Mouse (Mus musculus): ENCODE measurements around the gene Ptprm.

The Ptprm gene

DNA sequence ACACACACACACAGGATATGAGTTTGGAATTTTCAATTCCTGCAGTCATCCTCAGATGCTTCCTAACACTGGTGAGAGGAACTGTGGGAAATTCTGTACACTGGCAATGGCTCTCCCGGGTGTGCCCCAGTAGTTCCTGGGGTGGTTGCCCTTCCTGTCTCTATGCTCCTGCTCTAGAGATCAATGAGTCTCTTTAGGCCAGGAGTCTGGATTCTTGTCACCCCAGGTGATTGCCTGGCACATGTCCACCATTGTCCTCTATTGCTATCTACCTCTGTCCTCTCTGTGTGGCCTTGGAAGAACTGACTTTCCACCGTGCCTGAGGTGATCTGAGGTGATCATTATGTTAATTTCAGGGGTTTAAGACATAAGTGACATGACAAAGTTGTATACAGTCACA lies 10.8 kb downstream of the Ptprm start:
- DNase-seq (ENCODE audit: low spot score) = no peak

DNA sequence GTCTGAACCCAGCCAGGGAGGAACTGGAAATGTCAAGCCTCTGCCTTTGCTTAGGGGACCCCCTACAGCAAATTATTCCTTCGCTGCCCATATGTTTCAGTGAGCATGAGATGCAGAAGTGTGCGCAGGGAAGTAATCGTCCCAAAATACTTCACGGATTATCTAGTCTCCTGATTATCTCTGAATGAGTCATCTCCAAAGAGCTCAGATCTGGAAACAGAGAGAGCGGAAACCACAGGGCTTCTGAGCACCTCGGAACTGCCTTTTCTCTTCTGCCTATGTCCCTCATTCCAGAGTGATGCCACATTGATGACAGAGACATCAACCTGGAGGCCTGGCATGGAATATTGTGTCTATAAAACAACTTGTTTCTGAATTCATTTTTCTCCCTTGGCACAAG lies 11.3 kb downstream of the Ptprm start:
- DNase-seq (ENCODE audit: low spot score) = no peak

DNA sequence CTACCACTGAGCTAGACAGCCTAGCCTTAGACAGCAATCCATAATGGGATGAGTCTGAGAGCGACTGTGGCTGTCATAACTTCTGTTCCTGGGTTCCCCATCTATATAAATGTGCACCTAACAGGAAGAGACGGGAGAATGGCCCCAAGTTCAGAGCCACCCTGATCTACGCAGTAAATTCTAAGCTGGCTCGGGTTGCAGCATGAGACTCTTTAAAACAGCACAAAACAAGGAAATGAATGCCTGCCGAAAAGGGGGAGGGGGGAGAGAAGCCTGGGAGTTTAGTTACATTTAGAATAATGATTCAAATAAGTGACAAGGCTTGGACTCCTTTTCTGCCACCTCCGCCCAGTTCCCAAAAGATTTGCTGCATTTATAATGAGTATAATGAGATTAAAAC lies 13.9 kb downstream of the Ptprm start:
- DNase-seq (ENCODE audit: low spot score) = no peak

DNA sequence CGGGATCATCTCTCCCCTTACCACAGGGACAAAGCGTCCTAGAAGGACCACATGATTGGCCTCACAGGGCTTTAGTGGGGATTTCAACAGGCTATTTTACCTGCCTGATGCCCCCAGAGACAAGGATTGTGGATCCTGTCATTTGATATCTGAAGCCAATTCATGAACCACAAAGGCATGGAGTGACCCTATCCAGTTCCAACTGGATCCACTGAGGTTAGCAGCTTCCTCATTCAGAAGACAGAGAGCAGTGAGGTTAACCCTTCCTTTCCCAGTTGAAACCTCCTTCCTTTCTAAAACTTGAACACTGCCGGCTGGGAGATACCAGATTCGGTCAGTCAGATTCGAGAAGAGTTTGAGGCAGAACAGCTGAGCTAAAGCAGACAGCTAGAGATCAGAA lies 14.7 kb downstream of the Ptprm start:
- no peak for DNase-seq (ENCODE audit: low spot score)

DNA sequence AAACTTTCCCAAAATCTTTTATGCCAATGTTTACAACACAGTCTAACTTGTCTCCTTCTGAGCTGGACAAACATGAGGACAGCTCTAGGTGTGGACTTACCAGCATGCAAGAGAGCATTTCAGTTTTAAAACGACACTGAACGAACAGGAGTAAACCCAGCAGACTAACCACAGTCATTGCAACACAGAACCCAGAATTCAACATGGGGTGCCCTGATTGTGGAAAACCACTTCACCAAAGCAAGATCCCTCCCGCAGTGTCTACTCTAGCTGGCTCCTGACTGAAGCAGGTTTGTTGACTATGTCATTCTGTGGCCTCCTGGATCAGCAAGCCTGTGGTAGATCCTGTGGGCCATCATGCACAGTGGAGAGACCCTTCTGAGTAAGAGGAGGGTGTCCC lies 19.9 kb downstream of the Ptprm start:
- DNase-seq (ENCODE audit: low spot score) = no peak

DNA sequence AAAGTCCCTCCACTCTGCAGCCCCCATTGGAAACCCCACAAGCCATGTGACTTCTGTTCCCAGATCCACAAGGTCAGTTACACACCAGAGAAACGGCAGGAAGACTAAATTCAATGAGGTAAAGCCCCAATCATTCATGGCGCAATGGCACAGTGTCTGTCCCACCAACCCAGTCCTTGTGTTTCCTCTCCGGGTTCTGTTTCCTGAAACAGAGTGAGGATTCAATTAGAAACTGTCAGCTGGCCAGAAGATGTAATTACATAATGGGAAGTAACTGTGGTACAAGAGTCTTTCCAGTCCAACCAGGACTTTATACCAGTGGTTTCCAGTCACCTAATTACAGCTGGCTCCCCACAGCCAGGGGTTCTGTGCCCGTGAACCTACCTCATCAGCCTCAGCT lies 24.8 kb downstream of the Ptprm start:
- DNase-seq (ENCODE audit: low spot score) = no peak

DNA sequence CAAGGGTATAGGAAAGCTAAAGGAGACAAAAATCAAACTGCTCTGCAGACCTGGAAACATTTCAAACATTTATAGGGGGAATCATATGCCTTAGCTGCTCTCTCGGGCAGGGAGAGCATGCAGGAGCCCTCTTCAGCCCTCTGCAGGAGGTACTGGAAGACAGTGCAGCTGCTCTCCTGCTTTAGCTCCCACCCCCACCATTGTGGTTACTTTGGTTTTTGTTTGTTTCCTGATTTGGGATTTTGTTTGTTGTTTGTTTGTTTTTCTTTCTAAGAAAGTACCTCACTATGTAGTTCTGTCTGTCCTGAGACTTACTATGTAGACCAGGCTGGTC lies 29.8 kb downstream of the Ptprm start:
- no peak for DNase-seq (ENCODE audit: low spot score)

DNA sequence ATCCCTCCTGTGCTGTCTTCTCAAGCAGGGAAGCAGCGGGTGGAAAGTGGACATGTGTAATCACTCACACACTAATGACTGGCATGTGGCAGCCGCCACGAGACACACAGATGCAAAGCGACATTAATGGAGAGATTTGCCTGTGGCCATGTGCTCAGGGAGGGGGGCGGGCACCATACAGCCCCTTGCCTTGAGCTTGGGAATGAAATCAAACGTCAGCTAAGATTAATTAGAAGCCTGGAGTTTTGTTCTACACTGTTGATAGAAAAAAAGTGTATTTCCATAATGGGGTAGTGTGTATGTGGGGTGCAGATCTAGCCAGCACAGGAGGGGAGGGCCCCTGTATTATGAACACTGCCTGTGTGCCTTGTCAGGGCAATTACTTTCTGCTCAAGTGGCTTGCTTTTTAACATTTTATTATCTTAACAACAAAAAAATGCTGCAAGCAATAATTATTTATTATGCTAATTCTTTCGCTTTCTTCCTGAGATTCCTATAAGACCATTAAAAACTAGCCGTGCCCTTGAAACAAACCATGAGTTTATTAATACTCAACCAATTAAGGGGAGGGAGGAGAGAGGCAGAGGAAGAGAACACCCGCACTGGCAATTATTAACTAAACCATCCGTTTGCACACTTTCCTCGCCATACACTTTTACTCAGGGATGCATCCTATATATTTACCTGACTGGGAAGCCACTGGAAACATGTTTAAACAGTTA lies 30.3 kb downstream of the Ptprm start:
- no peak for DNase-seq (ENCODE audit: low spot score)

DNA sequence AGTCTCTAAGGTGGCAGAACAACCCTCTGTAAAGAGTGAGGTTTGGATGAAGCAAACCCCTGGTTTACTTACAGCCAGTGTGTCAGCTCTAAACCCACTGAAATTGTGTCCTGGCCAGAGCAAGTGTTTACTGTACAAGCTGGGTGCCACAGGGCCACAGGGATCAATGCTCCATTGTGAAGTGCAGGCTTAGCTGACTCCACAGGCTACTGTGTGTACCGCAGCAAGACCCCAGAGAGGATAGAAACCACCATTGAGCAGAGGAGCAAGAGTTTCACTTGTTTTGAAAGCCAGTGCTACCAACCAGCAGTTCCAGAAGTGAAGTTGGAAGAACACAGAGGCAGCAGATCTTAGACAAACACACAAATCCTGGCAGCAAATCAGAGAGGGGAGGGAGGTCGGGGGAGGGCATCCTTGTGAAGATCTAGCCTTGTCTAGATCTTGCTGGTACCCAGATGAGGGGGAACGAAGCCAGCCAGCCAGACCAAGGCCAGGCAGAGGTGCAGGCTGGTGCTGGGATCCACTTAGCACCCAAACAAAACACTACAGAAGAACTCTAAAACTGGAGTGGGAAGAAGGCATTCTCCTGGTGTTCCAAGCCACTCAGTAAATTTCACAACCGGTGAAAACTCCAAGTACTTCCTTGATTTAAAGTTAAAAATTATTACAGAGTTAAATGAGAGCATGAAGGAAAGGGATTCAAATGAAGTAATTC lies 39.6 kb downstream of the Ptprm start:
- DNase-seq (ENCODE audit: low spot score) = no peak

DNA sequence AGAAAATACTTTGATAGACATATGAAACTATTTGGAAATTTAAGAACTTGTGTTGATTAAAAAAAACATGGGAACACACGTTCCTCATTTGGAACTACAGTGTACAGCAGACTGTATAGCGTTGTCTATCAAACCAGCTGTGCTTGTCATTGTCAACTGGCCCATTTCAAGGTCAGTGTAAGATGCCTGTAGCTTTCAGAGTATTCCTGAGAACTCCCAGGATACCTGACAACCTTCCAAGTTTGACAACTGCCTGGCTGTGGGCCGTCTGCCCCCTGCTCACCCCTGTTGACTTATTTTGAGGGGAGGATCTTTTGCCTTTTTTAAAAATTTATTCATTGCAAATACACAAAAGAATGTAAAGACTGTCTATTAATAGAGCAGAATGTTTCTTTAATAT lies 45.8 kb downstream of the Ptprm start:
- no peak for DNase-seq (ENCODE audit: low spot score)

DNA sequence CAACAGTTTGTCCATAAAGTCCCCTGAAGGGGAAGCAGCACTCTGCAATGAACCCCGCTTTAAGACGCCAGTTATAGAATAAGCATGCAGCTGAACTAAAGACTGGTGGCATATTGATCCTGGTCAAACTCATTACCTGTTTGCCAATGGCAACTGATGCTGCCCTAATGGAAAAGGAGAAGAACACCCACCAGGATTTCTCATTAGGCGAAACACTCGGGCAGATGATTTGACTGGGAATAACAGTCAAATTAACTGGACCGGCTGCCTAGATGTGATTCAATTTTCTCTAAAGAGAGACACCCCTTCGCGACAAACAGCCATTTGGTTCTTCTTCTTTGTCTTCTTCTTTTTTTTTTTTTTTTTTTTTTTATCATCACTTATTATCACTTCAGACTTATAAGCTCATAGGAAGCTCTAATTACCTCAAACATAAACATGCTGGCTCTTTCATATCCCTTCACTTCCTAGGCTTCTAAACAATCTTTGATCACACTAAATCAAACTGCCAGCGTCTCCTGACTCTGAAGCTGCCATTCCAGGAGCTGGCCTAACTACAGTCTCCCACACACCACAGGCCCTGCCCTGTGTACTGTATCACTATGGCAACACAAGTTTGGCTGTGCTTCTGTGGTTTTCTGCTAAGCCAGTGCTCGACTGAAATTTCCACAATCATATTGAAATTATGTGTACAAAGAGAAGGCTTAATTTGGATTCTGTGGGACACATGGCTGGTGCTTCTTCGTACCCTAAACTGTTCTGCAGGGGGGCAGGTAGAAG lies 48.0 kb downstream of the Ptprm start:
- DNase-seq (ENCODE audit: low spot score) = no peak

DNA sequence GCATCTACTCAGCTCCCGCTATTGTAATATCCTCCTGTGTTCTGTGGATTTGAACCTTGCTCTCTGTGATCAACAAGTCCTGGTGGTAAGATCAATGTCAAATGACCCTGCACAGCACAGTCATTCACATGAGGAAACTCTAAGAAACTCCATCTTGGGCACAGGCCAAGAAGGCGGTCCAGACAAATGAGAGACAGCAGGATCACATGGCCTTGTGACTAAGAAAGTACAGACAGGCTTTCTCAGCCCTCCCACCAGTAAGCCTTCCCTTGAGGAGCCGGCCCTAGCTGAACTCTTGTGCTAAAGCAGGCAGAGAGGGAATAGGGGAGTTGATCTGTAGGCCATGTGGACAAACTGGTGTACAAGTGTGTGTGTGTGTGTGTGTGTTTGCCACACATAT lies 49.4 kb downstream of the Ptprm start:
- no peak for DNase-seq (ENCODE audit: low spot score)

DNA sequence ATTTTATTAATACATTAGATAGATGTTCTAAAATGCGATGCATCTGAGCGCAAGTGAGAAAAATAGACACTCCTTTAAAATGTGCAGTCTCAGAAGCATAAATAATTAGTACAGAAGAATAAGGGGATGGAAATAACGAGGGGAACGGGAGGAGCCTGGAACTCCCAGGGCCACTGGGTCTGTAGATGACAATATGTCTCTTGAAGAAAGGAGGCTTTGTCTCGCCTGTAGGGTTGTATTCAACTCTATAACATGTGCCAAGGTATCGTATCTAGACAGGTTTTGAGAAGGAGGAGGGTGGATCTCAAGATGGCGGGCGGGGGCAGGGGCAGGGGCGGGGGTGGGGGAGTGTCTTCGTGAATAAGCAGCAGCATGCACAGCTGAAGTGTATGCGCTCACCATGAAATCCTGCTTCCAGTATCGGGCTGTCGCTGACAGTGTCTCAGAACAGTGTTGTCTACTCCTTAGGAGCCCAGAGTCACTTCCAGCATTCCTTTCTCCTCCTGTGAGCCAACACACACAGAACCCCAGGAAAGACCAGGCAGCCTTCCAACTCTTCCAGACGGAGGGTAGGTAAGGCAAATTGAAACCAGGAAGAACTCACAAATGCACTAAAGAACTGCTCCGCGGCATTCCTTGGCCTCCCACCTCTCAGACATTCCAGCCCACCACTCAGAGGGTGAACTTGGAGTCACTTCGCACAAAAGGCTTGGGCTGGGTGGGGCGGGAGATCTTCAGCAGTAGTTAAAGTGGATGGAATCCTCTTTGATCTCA lies 50.7 kb downstream of the Ptprm start:
- DNase-seq (ENCODE audit: low spot score) = no peak

DNA sequence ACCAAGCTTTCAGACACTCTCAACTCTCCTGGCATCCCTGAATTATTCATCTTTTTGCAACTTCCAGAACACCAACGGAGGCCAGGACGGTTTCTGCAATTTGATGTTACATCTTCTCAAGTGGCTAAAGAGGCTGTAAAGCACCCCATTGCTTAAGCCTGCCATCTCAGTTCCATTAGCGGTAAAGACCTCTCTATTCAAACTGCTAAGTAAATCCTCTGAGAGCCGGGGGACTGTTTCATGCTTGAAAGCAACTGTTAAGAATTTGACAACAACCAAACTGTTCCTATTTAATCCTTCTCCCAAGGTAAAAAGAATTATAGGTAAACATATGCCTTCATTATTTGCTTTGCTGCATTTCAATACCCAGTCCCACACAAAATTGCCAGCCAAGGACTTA lies 51.7 kb downstream of the Ptprm start:
- DNase-seq (ENCODE audit: low spot score) = no peak

DNA sequence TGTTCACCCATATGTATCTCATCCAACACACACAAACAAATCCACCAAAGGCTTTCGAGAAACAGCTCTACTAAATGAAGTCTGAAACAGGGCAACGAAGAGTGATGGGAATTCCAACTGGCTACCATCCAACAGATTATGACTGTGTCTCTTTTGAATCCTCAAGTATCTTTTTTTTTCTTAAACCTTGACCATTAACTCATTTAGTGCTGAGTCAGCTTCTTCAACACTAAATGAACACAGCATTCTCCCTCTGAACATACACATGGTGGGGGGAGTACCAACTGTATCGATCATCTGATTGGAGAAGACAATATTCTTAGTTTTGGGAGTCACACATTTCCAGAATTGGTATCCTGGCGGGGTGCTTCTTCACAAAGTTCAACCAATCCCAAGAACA lies 52.2 kb downstream of the Ptprm start:
- DNase-seq (ENCODE audit: low spot score) = no peak

DNA sequence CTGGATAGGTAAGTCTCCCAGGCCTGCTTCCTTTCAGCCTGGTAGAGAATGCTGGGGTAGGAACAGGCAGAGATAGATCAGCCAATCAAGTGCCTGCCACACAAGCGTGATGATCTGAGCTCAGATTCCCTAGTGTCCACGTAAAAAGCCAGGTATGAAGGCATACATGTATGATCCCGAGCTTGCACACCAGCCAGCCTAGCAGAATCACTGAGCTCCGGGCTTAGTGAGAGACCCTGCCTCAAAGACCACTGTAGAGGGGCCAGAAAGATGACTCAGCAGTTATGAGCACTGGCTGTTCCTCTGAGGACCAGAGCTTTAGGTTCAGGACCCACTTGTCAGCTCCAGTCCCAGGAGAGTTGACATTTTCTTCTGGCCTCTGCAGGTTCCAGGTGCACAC lies 52.9 kb downstream of the Ptprm start:
- no peak for DNase-seq (ENCODE audit: low spot score)

DNA sequence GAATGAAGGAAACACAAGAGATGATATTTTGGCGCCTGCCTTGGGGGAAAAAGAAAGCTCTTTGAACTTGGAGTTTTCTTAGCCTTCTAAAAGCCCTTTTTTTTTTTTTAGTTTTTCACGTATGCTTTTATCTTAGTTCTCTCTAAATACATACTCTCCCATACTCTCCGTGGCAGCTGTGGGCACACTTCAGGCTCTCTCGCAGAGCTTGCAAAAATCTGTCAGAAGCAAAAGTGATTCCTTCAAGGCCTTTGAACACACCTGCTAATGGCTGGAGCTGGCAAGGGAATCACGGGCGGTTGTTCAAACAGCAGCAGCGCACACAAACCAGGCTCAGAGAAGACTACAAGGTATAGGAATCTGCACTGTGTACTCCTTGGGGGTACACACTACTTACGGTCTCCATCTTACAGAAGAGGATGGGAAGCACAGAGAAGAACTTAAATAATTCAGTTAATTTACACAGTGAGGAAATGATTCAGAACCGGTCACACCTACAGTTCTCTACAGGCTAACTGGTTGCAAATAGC lies 55.9 kb downstream of the Ptprm start:
- DNase-seq (ENCODE audit: low spot score) = no peak

DNA sequence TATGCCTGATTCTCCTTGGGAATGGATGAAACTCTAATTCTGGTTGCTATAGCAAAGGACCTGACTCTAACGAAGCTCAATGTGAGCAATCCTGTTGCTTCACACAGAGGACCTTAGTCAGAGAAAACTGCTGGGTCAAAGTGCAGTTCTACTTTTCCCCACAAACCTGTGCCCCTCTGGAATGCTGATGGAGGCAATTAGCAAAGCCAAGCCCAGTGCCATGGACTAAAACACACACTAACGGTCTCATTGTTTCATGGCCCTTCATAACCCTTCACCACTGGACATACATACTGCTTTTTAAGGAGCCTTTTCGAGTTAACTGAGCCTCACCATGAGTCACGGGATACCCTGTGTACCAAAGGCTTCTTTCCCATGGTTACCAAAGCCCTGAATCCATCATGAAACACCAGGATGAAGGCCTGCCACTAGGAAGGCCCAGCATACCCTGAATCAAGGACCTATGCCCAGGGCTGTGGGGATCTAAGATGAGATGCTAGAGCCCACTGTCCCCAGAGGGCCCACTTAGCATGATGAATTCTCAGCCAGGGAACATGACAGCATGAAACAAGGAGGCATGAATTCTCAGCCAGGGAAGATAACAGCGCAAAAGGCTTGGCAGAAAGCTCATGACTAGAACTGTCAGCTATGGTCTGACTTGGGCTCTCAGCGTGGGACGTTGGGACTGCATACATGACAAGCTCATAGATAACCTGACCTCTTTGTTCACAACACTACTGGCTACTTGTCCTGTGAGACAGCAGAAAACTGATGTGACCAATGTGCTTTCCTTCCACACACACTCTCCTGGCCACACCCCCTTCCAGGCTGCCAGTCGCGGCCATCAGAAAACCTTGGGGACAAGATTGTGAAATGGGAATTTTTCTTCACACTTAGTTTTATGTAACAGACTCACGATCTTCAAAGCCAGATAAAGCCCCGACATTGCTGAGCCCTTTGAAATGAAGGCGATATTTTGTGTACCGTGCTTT lies 57.4 kb downstream of the Ptprm start:
- DNase-seq (ENCODE audit: low spot score) = no peak

DNA sequence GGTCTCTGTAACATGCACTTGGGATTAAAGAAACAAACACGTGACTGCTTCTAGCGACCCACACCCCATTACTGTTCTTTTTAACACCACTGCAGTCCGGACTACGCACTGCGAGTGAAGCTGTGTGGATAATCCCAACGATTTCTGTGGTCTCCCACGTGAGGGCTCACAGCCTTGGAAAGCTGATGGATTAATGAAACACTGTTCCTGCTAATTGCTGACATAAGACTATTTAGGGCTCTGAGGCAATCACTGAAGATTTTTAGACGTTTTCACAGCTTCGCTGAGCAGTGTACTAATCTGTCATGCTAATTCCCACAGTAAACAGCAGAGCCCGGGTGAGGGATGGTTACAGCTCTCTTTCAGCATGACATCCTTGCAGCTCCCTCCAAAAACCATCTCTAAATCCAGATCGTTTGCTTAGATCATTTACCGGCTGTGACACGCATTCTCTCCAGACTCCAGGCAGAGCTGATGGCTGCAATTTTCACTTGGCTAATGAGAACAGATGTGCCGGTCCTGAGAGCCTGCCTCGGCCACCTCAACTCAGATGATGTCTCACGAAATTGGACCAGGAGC lies 63.5 kb downstream of the Ptprm start:
- DNase-seq (ENCODE audit: low spot score) = no peak

DNA sequence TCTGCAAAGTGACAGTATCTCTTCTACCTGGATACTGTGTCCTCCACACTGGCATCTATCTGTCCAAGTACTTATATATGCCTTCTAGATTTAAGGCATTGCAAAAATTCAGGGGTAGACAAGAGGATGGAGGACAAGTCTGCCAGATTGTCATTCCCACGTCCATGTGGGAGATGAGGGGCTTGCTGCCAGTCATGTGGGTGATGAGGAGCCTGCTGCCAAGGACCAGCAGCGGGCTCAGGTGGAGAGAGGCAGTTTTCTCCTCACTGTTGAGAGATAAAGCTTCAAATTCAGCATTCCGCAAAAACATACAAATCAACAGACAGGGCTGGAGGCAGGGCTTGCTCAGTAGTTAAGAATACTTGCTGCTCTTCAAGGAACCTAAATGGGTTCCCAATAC lies 66.8 kb downstream of the Ptprm start:
- DNase-seq (ENCODE audit: low spot score) = no peak
